Mouse (Mus musculus) embryonic facial prominence, embryonic 10.5 days (tissue): ENCODE results near the gene E2f7. TPM values are rescaled to one million over a fixed set of nuclear protein-coding genes. Genes with fewer than 3 reads are reported as not detected.

Experiments used
- DNase-seq: peaks from one replicate; pipeline ENCODE4 v3.0.0-alpha.2; 2017; ENCODE audit warnings: low spot score
- H3K27ac ChIP-seq: fragments of 300-500 bp; sonication (generic); replicated peaks from 2 replicates; pipeline ENCODE4 v1.5.1; 2016; ENCODE audit warnings: mild to moderate bottlenecking
- H3K27me3 ChIP-seq: fragments of 300-500 bp; sonication (generic); replicated peaks from 2 replicates; pipeline ENCODE4 v1.6.1; 2016; ENCODE audit warnings: low read depth, mild to moderate bottlenecking; ENCODE audit not compliant: poor library complexity, severe bottlenecking
- H3K36me3 ChIP-seq: fragments of 300-500 bp; sonication (generic); replicated peaks from 2 replicates; pipeline ENCODE4 v1.6.1; 2016; ENCODE audit warnings: mild to moderate bottlenecking, moderate library complexity
- H3K4me1 ChIP-seq: fragments of 300-500 bp; sonication (generic); 2 replicates; pipeline ENCODE4 v1.6.1; 2016
- H3K4me3 ChIP-seq: fragments of 300-500 bp; sonication (generic); 2 replicates; pipeline ENCODE4 v1.5.1; 2016; ENCODE audit warnings: mild to moderate bottlenecking, moderate library complexity
- H3K9me3 ChIP-seq: fragments of 300-500 bp; sonication (generic); 2 replicates; pipeline ENCODE4 v1.6.1; 2016; ENCODE audit warnings: mild to moderate bottlenecking
- WGBS: fragments of 180-500 bp; shearing (Covaris S2); methylation state at CpG from one replicate; pipeline ENCODE4 v1.1.7; 2016; 5-methylcytosine and 5-hydroxymethylcytosine counted together
- polyA plus RNA-seq: library from polyadenylated mRNA; unstranded; fragments of >200 nt; fragmentation: Nextera tagmentation; extraction: Ambion mirVana; gene quantifications from 2 replicates; pipeline ENCODE4 v1.2.1, GENCODE M21; 2016

E2f7 gene
- polyA plus RNA-seq, 1 experiment from 2014 or later: 41.9 TPM

DNA sequence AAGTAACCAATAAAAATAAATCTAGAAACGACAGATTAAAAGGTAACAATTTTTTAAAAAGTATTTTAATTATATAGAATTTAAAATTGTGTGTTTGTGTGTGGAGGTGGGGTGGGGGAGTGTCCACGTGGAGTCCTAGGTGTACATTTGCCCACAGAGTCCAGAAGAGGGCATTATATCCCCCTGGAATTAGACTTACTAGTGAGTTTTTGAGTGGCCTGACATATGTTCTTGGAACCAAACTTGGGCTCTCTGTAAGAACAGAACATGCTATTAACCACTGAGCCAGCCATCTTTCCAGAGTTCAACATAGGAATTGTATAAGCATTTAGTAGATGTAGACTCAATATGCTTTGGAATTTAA is 66.6 kb downstream of the E2f7 start:
- DNase-seq: no peak
- Histone ChIP-seq H3K4me3 (no peak overlapping the region), H3K27me3 (no peaks in the 10 kb centered on the region), H3K9me3 (no peaks in the 10 kb centered on the region), H3K4me1 (peaks cover 6% of the 10 kb centered on the region; the same call in 1 of the 2 replicates), H3K27ac (no peak overlapping the region), H3K36me3 (no peaks in the 10 kb centered on the region)
- 59% methylated on average over 2 of the region's 2 CpGs for WGBS

DNA sequence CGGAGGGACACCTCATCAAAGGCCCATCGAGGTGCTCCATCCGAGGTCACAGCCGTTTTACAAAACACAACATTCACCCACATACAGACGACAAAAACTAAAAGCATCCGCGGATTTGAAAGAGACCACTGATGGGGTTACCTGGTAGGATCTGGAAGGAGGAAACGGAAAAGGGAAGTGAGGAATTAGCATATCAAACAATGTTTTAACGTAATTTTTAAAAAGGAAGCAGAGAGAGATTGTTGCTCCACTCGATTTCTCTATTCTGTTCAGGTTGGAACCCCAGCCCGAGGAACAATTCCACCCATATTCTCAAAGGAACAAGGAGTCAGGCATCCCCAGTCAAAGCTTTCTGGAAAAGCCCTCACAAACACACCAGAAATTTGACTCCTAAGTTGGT is 75.9 kb downstream of the E2f7 start:
- Histone ChIP-seq H3K4me3 (no peak overlapping the region), H3K27me3 (no peaks in the 10 kb centered on the region), H3K27ac (no peak overlapping the region), H3K4me1 (no peaks in the 10 kb centered on the region), H3K9me3 (no peaks in the 10 kb centered on the region), H3K36me3 (no peaks in the 10 kb centered on the region)
- WGBS: 81% methylated on average over 11 of the region's 11 CpGs
- DNase-seq: no peak

GRCm38 (mm10) chr10:110821692-110822091 is 76.5 kb downstream of the E2f7 start:
- H3K9me3 ChIP-seq: no peaks in the 10 kb centered on the region
- WGBS: 90% methylated on average over 3 of the region's 3 CpGs
- no peaks in the 10 kb centered on the region for H3K27me3 ChIP-seq
- H3K4me1 ChIP-seq: no peaks in the 10 kb centered on the region
- DNase-seq: no peak
- H3K4me3 ChIP-seq: no peak overlapping the region
- H3K36me3 ChIP-seq: no peaks in the 10 kb centered on the region
- no peak overlapping the region for H3K27ac ChIP-seq

DNA sequence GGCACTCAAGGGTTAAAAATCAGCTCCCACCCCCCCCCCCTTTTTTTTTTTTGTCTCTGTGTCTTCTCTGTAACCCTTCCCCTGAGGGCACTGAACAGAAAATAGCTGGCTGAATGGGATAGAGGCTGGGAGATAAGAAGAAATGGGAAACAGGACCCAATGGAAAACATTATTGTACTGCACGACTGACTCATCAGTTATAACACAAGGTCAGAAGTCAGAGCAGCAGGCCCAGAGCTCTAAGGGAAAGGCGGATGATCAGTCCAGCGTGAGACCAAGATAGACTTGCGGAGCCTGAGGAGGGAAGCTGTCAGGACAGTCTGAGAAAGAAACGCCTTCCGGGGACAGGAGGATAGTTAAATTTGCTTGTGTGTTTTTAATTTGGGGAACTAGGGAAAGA is 87.1 kb downstream of the E2f7 start:
- Histone ChIP-seq H3K27ac (no peak overlapping the region), H3K36me3 (no peaks in the 10 kb centered on the region), H3K4me3 (no peak overlapping the region), H3K27me3 (no peaks in the 10 kb centered on the region), H3K9me3 (no peaks in the 10 kb centered on the region), H3K4me1 (peaks cover 29% of the 10 kb centered on the region)
- DNase-seq: peak; percentile 22
- WGBS: 14% methylated on average over 6 of the region's 6 CpGs

- 49% methylated on average over 6 of the region's 6 CpGs for WGBS
- H3K4me1 ChIP-seq: peaks cover 29% of the 10 kb centered on the region
- no peaks in the 10 kb centered on the region for H3K9me3 ChIP-seq
- no peaks in the 10 kb centered on the region for H3K36me3 ChIP-seq
- H3K4me3 ChIP-seq: no peak overlapping the region
- H3K27ac ChIP-seq: no peak overlapping the region
- DNase-seq: no peak
- H3K27me3 ChIP-seq: no peaks in the 10 kb centered on the region
These were observed 90.0 kb downstream of the E2f7 start for GRCm38 (mm10) chr10:110835115-110835806.

Other genes with a start within 250 kb of the E2f7 start
- 275 and 290 TPM in 2 replicates for gene Csrp2, start 174.3 kb downstream of the E2f7 start, polyA plus RNA-seq